Mouse (Mus musculus) bone marrow macrophage, adult 2 months (primary cell): ENCODE data around the gene Rc3h1.

Source experiments
- CTCF ChIP-seq: IDR thresholded peaks from 2 replicates; pipeline ENCODE4 v1.5.1; 2012; ENCODE audit warnings: low read depth, mild to moderate bottlenecking, low read length, moderate library complexity
- POLR2A ChIP-seq: IDR thresholded peaks from 2 replicates; pipeline ENCODE4 v1.6.1; 2012; ENCODE audit warnings: mild to moderate bottlenecking, low read depth, low read length, borderline replicate concordance

- no peak for TF ChIP-seq CTCF
- TF ChIP-seq POLR2A: no peak
Observed at GRCm38 (mm10) chr1:160989395-160989794, 83.2 kb downstream of the Rc3h1 start.
